Mouse (Mus musculus): Measurements from ENCODE around the gene Magea5. TPM values are rescaled to one million over a fixed set of nuclear protein-coding genes. Genes with fewer than 3 reads are reported as not detected.
"Not testable (repeated sequence)": the region's sequence is repeated elsewhere in the genome, so short reads cannot be mapped to it uniquely, and the experiment has no call there.

Gene Magea5
- total RNA-seq (2017): not detected in 2 replicates

DNA sequence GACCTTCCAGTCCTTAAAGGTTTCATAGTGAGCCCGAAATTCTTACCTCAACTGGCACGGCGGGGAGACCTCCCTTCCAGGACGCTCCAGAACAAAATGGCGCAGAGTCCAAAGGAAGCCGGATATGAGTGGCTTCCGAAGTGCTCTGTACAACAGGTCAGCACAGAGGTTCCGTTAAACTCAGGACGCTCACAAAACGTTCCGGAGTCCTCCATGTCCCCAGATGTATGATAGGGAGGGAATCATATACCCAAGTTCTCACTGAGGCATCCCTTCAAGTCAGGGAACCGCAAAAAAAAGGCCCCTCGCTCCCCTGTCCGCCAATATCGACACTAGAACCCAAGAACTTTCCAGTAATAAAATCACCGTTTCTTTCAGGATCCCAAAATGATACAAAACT lies at the start of gene Magea5:
TSS of gene Magea5 (minus strand) at position 101 of the 400 bp plus-strand sequence.
- ATAC-seq (replicated peaks; ENCODE audit: low read depth, poor library complexity, severe bottlenecking): not testable (repeated sequence)

DNA sequence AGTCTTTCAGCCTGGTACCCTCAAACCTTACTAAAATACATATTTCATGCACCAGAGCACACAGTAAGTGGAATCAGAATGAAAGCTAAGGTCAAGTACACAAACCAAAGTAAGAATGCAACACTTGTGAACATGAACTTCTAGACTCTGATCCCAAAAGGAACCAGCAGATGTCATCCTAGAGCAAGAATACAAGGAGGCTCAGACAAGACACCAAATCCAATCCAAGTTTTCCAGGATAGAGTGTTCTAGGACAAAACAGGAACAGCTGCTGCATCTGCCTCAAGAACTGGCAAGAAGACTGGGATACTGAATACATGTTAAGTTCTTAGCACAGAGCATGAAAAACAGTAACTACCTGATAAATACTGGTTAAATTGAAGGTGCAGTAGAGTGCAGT lies 35.1 kb upstream of the Magea5 start:
- 0 out of 2 replicates have a peak, but pooled peaks have one; percentile 52 for ATAC-seq (replicated peaks; ENCODE audit: low read depth, poor library complexity, severe bottlenecking)

DNA sequence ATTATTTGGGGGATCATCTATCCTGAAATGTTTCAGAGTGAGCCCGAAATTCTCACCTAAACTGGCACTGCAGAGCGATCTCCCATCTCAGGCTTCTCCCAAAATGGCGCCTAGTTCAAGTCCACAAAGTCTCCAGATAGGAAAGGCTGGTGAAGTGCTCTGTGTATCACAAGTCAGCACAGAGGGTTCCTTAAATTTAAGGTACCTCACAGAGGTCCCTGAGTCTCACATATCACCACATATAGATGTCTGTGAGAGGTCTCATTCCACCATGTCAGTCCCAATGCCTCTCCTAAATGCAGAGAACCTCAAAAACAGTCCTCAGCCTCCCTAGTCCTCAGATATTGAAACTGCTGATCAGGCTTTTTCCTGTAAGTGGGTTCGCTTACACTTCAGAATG lies 30.6 kb upstream of the Magea5 start, which contains the start of gene Magea2:
TSS of gene Magea2 (minus strand) at position 101 of the 400 bp plus-strand sequence.
- ATAC-seq (replicated peaks; ENCODE audit: low read depth, poor library complexity, severe bottlenecking): not testable (repeated sequence)

DNA sequence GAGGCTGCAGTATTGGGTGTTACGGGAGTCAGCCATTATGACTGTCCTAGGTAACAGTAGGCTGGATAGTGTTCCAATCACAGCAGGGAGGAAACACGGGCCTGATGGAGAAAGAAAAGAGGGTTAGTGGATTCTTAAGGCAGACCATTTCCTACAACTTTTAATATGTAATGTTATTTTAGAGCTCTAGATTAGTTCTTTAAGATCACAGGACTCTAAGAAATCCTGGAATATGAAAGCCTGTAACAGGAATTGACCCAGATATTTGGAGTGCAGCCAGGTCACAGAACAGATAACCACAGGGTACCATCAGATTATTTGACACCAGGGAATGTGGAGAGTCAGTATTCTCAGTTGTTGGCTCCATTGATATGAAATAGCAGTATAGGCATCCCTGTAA lies 26.7 kb upstream of the Magea5 start, which contains the start of gene Magea1:
TSS of gene Magea1 (minus strand) at position 101 of the 400 bp plus-strand sequence.
- not testable (repeated sequence) for ATAC-seq (replicated peaks; ENCODE audit: low read depth, poor library complexity, severe bottlenecking)

Other genes starting within 250 kb of the Magea5 start
- not detected in 2 replicates for gene Cldn34b1, start 172.9 kb downstream of the Magea5 start, total RNA-seq (2017)
- gene Magea6, start 127.2 kb downstream of the Magea5 start, total RNA-seq (2017): not detected in 2 replicates
- gene Magea3, start 113.6 kb downstream of the Magea5 start, total RNA-seq (2017): not detected in 2 replicates
- not detected in 2 replicates for gene Magea8, start 67.3 kb downstream of the Magea5 start, total RNA-seq (2017)
- not detected in 2 replicates for gene Magea1, start 26.6 kb upstream of the Magea5 start, total RNA-seq (2017)
- not detected in 2 replicates for gene Magea2, start 30.5 kb upstream of the Magea5 start, total RNA-seq (2017)
- not detected in 2 replicates for gene Cldn34b2, start 65.3 kb upstream of the Magea5 start, total RNA-seq (2017)
- gene Sat1, start 153.3 kb upstream of the Magea5 start, total RNA-seq (2017): 91.7 and 99.2 TPM in 2 replicates
- 29.0 and 47.8 TPM in 2 replicates for gene Acot9, start 199.3 kb upstream of the Magea5 start, total RNA-seq (2017)